Mouse (Mus musculus) testis, adult 2 months (tissue): ENCODE data around the gene Uvrag.

Source experiments
- CTCF ChIP-seq: fragments of 200-500 bp; IDR thresholded peaks from 2 replicates; pipeline ENCODE4 v1.5.1; 2012; ENCODE audit warnings: low read depth, mild to moderate bottlenecking, inconsistent platforms, low read length, moderate library complexity; ENCODE audit not compliant: control insufficient read depth, insufficient read depth, insufficient replicate concordance
- POLR2A ChIP-seq: fragments of 200-500 bp; IDR thresholded peaks from 2 replicates; pipeline ENCODE4 v1.6.1; 2012; ENCODE audit warnings: low read depth, mild to moderate bottlenecking, inconsistent platforms, low read length, moderate library complexity; ENCODE audit not compliant: control insufficient read depth

GRCm38 (mm10) chr7:98889211-98889610 is 251.7 kb downstream of the Uvrag start:
- TF ChIP-seq CTCF (no peak), POLR2A (no peak)
